Mouse (Mus musculus) CH12.LX (cell line): ENCODE results near the gene Adgrb3. TPM values are rescaled to one million over a fixed set of nuclear protein-coding genes. Genes with fewer than 3 reads are reported as not detected.

Experiments used
- DNase-seq: peaks from one replicate; pipeline ENCODE4 v3.0.0-alpha.2; 2013; ENCODE audit errors: extremely low read depth
- H3K27ac ChIP-seq: 2 replicates; pipeline ENCODE4 v1.5.1; 2012; ENCODE audit warnings: low read depth, mild to moderate bottlenecking, control low read depth, moderate library complexity; ENCODE audit not compliant: insufficient read depth
- H3K27me3 ChIP-seq: replicated peaks from 2 replicates; pipeline ENCODE3; 2012; ENCODE audit warnings: inconsistent platforms
- H3K36me3 ChIP-seq, 2 experiments: replicated peaks in 1 of 2; 2 replicates each; pipeline versions ENCODE3 to v1.6.1; 2012; ENCODE audit warnings: inconsistent platforms in 1 of 2, low read length in 1 of 2, mild to moderate bottlenecking in 1 of 2, mixed read lengths in 1 of 2, moderate library complexity in 1 of 2; ENCODE audit not compliant: control insufficient read depth in 1 of 2, insufficient read depth in 1 of 2
- H3K4me1 ChIP-seq, 2 experiments: 2 replicates each; pipeline ENCODE4 v1.6.1; 2012; ENCODE audit warnings: inconsistent platforms in 1 of 2, moderate library complexity in 1 of 2; ENCODE audit not compliant: insufficient read depth in 2 of 2, control insufficient read depth in 1 of 2
- H3K4me2 ChIP-seq: 2 replicates; pipeline ENCODE4 v1.6.1; 2012; ENCODE audit warnings: low read depth, mild to moderate bottlenecking, control low read depth; ENCODE audit not compliant: poor library complexity, insufficient read depth, severe bottlenecking
- H3K4me3 ChIP-seq, 3 experiments: fragments of 150-350 bp in 1 of 3; sonication (generic) in 1 of 3; replicated peaks in 1 of 3; 2 replicates each; pipeline versions ENCODE3 to v1.5.1; 2011 to 2012; ENCODE audit warnings: low read depth in 2 of 3, low read length in 2 of 3, mild to moderate bottlenecking in 2 of 3, moderate library complexity in 2 of 3, control low read depth in 1 of 3, improper control_type of control experiment in 1 of 3, inconsistent platforms in 1 of 3, mixed read lengths in 1 of 3; ENCODE audit not compliant: poor library complexity in 1 of 3
- H3K79me2 ChIP-seq: replicated peaks from 2 replicates; pipeline ENCODE4 v1.6.1; 2012; ENCODE audit warnings: mild to moderate bottlenecking, moderate library complexity; ENCODE audit not compliant: control insufficient read depth, poor library complexity, insufficient read depth, severe bottlenecking; ENCODE audit errors: extremely low read depth
- H3K9ac ChIP-seq: 2 replicates; pipeline ENCODE4 v1.6.1; 2012; ENCODE audit warnings: low read depth, mild to moderate bottlenecking, control low read depth, moderate library complexity; ENCODE audit not compliant: insufficient read depth
- H3K9me3 ChIP-seq: replicated peaks from 2 replicates; pipeline ENCODE3; 2012; ENCODE audit warnings: low read length, inconsistent platforms, mixed read lengths
- CHD2 ChIP-seq: IDR thresholded peaks from 2 replicates; pipeline ENCODE4 v1.6.1; 2011; ENCODE audit warnings: low read length, improper control_type of control experiment
- CTCF ChIP-seq, 2 experiments: IDR thresholded peaks in 1 of 2; conservative IDR thresholded peaks in 1 of 2; 2 replicates each; pipeline ENCODE4 v1.5.1; 2011 to 2012; ENCODE audit warnings: low read depth in 2 of 2, low read length in 2 of 2, improper control_type of control experiment in 1 of 2, inconsistent platforms in 1 of 2, mild to moderate bottlenecking in 1 of 2, moderate library complexity in 1 of 2
- E2F4 ChIP-seq: IDR thresholded peaks from 2 replicates; pipeline ENCODE4 v1.6.1; 2011; ENCODE audit warnings: low read depth, low read length, improper control_type of control experiment; ENCODE audit not compliant: insufficient replicate concordance
- ELF1 ChIP-seq: IDR thresholded peaks from 2 replicates; pipeline ENCODE4 v1.6.1; 2014; ENCODE audit warnings: low read depth, mild to moderate bottlenecking, inconsistent platforms, low read length, improper control_type of control experiment
- GABPA ChIP-seq: IDR thresholded peaks from 2 replicates; pipeline ENCODE4 v1.6.1; 2012; ENCODE audit warnings: low read depth, low read length, improper control_type of control experiment, inconsistent platforms; ENCODE audit not compliant: insufficient replicate concordance
- HCFC1 ChIP-seq: IDR thresholded peaks from 2 replicates; pipeline ENCODE4 v1.6.1; 2012; ENCODE audit warnings: low read depth, mild to moderate bottlenecking, inconsistent platforms, low read length, improper control_type of control experiment
- IRF4 ChIP-seq: IDR thresholded peaks from 2 replicates; pipeline ENCODE4 v1.6.1; 2014; ENCODE audit warnings: low read depth, mild to moderate bottlenecking, inconsistent platforms, low read length, improper control_type of control experiment
- JUND ChIP-seq: conservative IDR thresholded peaks from 2 replicates; pipeline ENCODE4 v1.6.1; 2011; ENCODE audit warnings: low read depth, low read length, improper control_type of control experiment
- KAT2A ChIP-seq: IDR thresholded peaks from 2 replicates; pipeline ENCODE4 v1.6.1; 2012; ENCODE audit warnings: low read length, improper control_type of control experiment, inconsistent platforms; ENCODE audit not compliant: insufficient replicate concordance
- MAX ChIP-seq: IDR thresholded peaks from 2 replicates; pipeline ENCODE4 v1.6.1; 2011; ENCODE audit warnings: low read length, improper control_type of control experiment
- MAZ ChIP-seq: IDR thresholded peaks from 2 replicates; pipeline ENCODE4 v1.6.1; 2012; ENCODE audit warnings: low read depth, mild to moderate bottlenecking, inconsistent platforms, low read length, improper control_type of control experiment, moderate library complexity
- MXI1 ChIP-seq: IDR thresholded peaks from 2 replicates; pipeline ENCODE4 v1.6.1; 2011; ENCODE audit warnings: mild to moderate bottlenecking, low read depth, low read length, improper control_type of control experiment
- POLR2A ChIP-seq: IDR thresholded peaks from 2 replicates; pipeline ENCODE4 v1.6.1; 2011; ENCODE audit warnings: low read depth, mild to moderate bottlenecking, improper control_type of control experiment, low read length
- SIN3A ChIP-seq: IDR thresholded peaks from 2 replicates; pipeline ENCODE4 v1.6.1; 2012; ENCODE audit warnings: low read length, improper control_type of control experiment, inconsistent platforms
- SMC3 ChIP-seq: IDR thresholded peaks from 2 replicates; pipeline ENCODE4 v1.6.1; 2011; ENCODE audit warnings: low read depth, low read length, improper control_type of control experiment
- TBP ChIP-seq: conservative IDR thresholded peaks from 2 replicates; pipeline ENCODE4 v1.6.1; 2011; ENCODE audit warnings: low read depth, low read length, improper control_type of control experiment
- TCF12 ChIP-seq: IDR thresholded peaks from 2 replicates; pipeline ENCODE4 v1.6.1; 2014; ENCODE audit warnings: low read depth, mild to moderate bottlenecking, inconsistent platforms, low read length, improper control_type of control experiment
- UBTF ChIP-seq: IDR thresholded peaks from 2 replicates; pipeline ENCODE4 v1.6.1; 2012; ENCODE audit warnings: low read depth, mild to moderate bottlenecking, inconsistent platforms, low read length, improper control_type of control experiment, moderate library complexity
- ZMIZ1 ChIP-seq: IDR thresholded peaks from 2 replicates; pipeline ENCODE4 v1.6.1; 2012; ENCODE audit warnings: low read depth, mild to moderate bottlenecking, inconsistent platforms, low read length, improper control_type of control experiment
- ZNF384 ChIP-seq: IDR thresholded peaks from 2 replicates; pipeline ENCODE4 v1.6.1; 2012; ENCODE audit warnings: low read depth, low read length, improper control_type of control experiment, inconsistent platforms
- dilution Hi-C: fragments of 300-500 bp; cut with MboI; formaldehyde crosslinking; loops from 2 replicates; pipeline ENCODE4 v1.14.3; 2020; ENCODE audit warnings: low sequenced_read_pairs; ENCODE audit not compliant: extremely low pct_unique_long_range_greater_than_20kb, extremely low pct_ligation_motif_present
- in situ Hi-C: fragments of 300-500 bp; cut with MboI; formaldehyde crosslinking; loops from 3 replicates; pipeline ENCODE4 v1.14.3; 2019; ENCODE audit warnings: low sequenced_read_pairs, low pct_ligation_motif_present, low pct_unique_long_range_greater_than_20kb, mixed read lengths
- polyA plus RNA-seq: library from polyadenylated mRNA; unstranded; fragments of >175 nt; gene quantifications from 2 replicates; pipeline ENCODE4 v1.2.1, GENCODE M21; 2012; ENCODE audit warnings: low read depth; ENCODE audit not compliant: insufficient read length
- total RNA-seq, 2 experiments: library from RNA; depleted of rRNA; stranded (reverse); fragments of 300-350 nt in 1 of 2; fragments of >200 nt in 1 of 2; gene quantifications; 2 replicates each; pipeline ENCODE4 v1.2.3; 2012 to 2014

The Adgrb3 gene
- total and polyA plus RNA-seq, 3 experiments, result not detected

DNA sequence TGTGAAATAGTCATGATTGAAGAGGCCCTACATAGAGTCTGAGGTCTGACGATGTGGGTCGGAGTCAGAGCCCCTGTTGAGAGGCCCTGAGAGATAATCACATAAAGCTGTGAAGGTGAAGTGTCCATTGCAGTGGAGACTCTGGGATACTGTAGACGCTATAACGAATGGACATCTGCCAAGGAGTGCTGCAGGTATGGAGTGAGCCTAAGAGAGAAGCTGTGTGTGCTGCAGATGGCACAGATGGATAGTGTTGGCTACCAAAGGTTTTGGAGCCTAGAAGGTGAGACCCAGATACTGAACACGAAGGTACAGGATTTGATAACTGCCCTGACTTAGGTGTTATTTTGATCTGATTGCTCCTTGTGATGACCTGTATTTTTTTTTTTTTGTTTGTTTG is 474.0 kb downstream of the Adgrb3 start:
- in situ Hi-C loops, result no loop called here
- Histone ChIP-seq H3K4me3 (no peak overlapping the region), H3K9me3 (peaks cover 29% of the 10 kb centered on the region), H3K36me3 (no peaks in the 10 kb centered on the region), H3K27ac (no peak overlapping the region), H3K4me1 (no peaks in the 10 kb centered on the region), H3K27me3 (no peaks in the 10 kb centered on the region), H3K4me2 (no peak overlapping the region), H3K79me2 (no peaks in the 10 kb centered on the region), H3K9ac (no peak overlapping the region)
- DNase-seq, result no peak
- dilution Hi-C loops, result no loop called here
- TF ChIP-seq KAT2A (no peak), ELF1 (no peak), MAZ (no peak), ZNF384 (no peak), POLR2A (no peak), CHD2 (no peak), ZMIZ1 (no peak)

DNA sequence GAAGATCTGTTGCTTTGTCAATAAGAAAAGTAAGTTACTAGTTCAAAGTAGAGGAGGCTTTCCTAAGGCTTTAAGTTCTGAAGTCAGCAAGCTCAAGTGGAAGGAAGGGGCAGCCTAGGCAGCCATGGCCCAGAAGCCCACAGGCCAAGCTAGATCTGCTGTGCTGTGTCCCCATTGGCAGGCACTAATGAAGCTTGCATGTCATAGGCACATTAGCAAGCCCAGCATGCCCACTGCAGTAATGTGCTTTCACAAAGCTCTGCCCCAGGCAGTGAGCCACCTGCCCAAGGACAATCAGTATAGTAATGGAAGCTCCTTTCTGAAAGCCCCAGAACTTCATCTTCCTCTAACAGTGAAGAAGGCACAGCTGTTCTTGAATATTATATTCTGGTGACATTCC is 484.6 kb downstream of the Adgrb3 start:
- no peak overlapping the region for H3K4me3 ChIP-seq
- in situ Hi-C loops (no loop called here), dilution Hi-C loops (no loop called here)
- H3K9ac ChIP-seq, result no peak overlapping the region
- no peaks in the 10 kb centered on the region for H3K79me2 ChIP-seq
- TF ChIP-seq MXI1 (no peak), GABPA (no peak), UBTF (no peak), ZNF384 (no peak), TBP (no peak), CTCF (conservative IDR thresholded peaks at IDR 0.05 in 1 of 2, IDR thresholded peaks at IDR 0.05 in 1 of 2; ENCODE audit: low read depth in 2 of 2, low read length in 2 of 2) (no peak), HCFC1 (no peak), SMC3 (no peak), IRF4 (no peak), KAT2A (no peak), TCF12 (no peak), MAX (no peak), JUND (no peak), E2F4 (no peak), SIN3A (no peak)
- no peak overlapping the region for H3K4me2 ChIP-seq
- peaks cover 39% of the 10 kb centered on the region for H3K9me3 ChIP-seq
- H3K36me3 ChIP-seq, result no peaks in the 10 kb centered on the region
- no peak overlapping the region for H3K27ac ChIP-seq
- no peaks in the 10 kb centered on the region for H3K27me3 ChIP-seq
- DNase-seq, result no peak
- no peaks in the 10 kb centered on the region for H3K4me1 ChIP-seq
